Mouse (Mus musculus): Measurements from ENCODE around the gene F5.

F5 gene

DNA sequence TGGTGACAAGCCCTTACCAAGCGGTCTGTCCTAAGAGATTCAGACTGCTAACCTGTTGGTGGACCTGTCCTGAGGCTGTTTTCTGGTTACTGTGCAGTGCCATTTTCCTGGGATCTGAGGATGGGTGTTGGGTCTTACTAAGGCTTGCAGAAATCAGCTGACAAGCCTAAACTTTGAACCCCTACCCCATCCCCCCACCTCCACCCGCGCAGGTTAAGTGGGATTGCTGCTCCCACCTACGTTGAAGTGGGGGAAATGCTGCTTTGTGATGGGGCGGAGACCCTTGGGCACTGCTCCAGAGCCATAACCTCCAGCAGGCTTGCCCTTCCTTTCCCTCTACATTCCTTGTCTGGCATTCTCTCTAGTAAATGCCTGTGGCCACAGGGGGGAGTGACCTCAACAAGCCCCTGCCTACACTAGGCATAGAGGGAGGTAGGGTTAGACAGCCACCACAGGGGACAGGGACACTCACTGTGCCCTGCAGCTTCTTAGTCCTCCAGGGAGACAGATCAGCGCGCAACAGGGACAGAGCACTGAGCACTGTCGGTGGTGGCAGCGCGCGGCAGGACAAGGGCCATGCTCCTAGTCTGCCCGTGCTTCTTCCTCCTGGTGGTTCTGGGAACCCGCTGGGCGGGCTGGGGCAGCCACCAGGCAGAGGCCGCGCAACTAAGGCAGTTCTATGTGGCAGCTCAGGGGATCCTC is at the start of gene F5:
Gene F5, plus strand, starts transcription at position 452 of the 702 bp plus-strand sequence.
- no peak for DNase-seq (ENCODE audit: low read depth)

DNA sequence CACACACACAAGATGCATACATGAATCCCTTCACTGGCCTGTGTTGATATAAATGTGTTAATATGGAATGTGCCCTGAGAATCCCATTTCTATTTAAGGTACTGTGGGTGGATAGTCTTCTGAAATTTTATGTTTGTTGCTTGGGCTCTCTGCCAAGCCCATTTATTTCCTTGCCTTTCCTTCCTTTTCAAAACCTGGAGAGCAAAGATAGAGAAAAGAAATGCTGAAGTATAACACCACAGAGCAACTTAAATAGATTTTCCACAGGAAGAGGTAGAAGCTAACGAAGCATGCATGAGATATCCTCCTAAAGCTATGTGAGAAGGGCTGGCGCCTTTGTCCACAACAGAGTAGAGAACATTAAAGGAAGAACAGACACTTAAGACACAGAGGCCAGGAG is 41.9 kb upstream of the F5 start:
- DNase-seq (ENCODE audit: low read depth): no peak

DNA sequence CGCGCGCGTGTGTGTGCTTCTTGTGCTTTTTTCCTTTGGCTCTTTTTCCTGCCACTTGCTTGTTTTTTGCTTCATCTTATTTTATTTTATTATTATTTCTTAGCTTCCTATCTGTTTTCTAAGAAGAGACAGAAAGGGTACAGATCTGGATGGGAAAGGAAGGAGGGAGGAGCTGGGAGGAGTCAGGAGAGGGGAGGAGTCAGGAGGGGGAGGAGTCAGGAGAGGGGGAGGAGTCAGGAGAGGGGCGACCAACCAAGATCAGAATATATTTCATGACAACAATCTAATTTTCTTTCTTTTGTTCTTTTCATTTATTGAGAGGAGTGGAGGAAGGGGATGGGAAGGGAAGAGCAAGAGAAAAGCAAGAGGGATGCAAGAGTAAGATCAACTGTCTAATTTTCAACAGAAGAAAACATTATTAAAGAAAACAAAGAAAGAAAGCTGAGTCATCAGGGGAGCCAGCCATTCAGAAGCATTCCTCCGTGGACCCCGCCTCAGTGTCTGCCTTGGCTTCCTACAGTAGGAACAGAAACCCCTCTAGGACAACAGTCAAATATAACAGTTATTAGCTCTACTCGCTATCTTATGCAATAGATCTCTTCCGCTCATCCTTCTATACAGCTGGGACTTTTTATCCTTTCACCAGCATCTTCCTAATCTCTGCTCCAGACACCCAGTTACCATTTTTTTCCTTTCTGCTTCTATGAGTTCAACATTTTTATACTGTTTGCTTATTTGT is 40.9 kb upstream of the F5 start:
- no peak for DNase-seq (ENCODE audit: low read depth)

DNA sequence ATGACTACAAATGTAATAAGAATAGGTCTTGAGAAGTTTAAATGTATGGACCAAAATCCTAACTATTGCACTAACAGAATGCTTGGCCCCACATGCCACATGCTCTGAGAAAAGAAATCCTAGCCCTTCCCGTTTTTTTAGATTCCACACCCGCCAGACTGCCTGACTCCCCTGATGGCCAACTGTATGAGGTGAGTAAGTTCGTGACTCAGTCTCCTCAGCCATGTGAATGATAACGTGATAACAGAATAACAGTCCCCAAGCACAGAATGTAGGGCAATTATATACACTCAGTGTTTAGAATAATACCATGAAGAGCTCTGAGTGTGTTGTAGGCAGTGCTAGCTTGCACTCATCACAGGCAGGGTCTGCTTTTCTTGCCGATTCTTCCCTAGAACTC is 37.4 kb upstream of the F5 start:
- DNase-seq (ENCODE audit: low read depth): no peak

DNA sequence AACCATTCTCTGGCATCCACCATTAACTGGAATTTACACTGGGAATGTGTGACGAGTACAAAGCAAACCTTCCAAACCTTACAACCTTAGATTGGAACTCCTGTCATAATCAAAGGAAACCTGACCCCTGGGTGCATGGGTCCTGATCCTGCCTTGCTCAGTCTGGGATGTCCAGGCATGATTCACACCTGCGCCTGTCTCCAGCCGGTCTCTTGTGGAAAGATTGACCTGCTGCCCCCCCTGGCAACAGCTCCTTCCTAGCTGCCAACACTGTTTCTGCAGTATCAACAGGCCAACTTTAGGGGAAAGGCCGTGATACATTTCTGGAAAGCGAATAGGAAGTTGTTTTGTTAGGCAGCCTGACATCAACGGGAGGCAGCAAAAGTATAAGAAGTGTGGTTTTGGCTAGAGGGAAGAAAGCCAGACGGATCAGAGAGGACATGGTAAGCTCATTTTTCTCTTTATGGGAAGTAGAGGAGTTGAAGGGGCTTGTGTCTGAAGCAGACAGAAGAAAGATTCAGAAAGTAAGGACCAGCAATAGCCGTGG is 36.6 kb upstream of the F5 start, which contains the start of gene Selp:
Gene Selp, plus strand, starts transcription at position 318 of the 547 bp plus-strand sequence.
- DNase-seq (ENCODE audit: low read depth): no peak

DNA sequence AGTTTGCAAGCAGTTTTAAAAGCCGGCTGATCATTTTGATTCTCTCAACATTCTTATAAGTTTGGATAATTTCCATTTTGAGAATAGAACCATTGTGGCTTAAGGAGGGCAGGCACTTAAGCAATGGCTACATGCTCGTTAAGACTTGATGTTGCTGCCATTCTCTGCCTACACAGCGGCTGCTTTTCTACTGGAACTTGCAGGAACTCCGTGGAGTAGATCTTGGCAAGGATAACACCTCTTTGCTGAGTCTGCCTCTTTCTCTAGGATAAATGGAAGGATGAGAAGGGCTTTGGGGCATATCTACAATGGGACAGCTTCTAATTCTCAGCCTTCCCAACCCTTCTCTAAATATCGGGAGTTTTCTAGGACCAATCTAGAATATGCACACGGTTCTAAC is 36.0 kb upstream of the F5 start:
- DNase-seq (ENCODE audit: low read depth): no peak

DNA sequence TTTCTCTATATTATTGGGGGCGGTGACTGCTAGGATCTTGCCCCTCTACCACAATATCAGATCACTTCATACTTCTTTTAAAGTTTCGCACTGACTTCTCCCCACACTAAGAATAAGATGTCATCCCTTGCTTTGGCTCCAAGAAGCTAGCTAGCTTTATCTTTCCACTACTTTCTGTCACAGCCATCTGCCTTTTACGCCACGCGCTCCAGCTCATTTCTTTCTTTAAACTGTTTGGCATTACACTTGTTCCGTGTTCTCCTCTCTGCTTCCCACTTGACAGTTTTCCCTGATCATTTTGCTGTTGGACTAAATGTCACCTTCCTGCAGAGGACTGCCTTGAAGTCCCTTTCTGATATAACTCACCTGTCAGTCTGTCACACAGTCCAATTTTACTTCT is 33.8 kb upstream of the F5 start:
- no peak for DNase-seq (ENCODE audit: low read depth)

DNA sequence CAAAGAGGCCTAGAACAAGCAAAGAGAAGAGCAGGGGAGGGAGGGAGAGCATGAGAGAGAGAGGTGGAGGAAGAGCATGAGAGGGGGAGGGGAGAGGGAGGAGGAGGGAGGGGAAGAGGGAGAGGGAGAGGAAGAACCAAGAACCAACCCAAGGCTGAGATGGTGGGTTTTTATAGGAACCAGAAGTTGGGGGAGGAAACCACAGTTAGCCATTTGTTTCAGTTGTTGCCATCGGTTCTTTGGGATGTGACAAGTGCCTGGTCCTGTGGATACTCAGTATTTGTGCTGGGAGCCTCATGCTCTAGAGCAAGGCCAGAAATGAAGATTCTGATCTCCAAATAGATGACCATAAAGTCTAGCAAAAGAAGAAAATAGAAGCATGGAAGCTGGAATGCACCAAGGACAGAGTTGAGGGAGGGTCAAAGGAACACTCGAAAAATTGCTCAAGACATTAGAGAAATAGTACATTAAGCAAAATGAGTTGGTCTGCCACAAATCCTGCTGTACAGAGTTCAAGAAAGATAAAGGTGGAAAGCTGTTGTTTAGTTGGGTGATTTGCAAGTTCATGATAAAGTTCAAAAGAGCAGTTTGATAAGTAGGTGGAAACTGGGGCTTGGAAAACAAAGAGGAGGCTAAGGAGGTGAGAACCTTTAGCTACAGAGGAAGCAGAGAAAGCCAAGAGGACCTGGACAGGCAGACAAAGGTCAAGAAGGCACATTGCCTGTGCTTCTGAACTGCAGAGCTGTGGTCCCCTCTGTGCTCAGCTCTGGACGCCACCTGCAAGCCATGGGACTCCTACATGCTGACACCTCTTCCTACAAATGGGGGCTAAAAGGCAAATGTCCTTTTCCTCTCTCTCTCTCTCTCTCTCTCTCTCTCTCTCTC is 31.5 kb upstream of the F5 start:
- DNase-seq (ENCODE audit: low read depth): no peak

DNA sequence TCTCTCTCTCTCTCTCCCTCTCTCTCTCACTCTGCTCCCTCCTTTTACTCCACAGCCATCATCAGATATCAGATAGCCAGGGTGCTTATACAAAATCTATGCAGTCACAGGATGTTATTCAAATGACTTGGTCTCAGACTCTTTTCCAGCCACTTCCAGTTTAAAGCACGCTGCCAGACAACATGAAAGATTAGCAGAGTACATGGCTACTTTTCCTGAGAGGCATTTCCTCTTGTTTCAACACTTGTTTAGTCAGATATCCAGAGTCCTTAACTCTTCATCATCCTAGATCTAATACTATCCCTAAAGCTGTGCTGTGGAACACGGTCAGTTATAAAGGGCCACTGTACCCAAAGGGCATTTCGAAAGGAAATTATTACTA is 30.9 kb upstream of the F5 start:
- no peak for DNase-seq (ENCODE audit: low read depth)

DNA sequence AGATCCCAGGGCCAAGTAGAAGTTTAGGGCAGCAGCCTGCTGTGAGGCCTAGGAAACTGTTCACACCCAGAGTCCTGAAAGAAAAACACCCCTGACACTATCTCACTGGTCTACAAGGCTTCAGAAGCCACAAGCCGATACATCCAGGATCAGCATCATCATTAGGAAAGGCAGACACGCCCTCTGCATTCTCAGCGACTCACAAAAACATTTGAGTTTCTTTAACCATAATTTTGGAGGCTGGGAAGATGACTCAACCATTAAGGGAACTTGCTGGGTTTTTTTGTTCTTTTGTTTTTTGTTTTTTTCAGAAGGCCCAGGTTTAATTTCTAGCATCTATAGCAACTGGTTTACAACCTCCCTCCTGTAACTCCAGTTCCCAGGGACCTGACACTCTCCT is 27.8 kb upstream of the F5 start:
- DNase-seq (ENCODE audit: low read depth): no peak

DNA sequence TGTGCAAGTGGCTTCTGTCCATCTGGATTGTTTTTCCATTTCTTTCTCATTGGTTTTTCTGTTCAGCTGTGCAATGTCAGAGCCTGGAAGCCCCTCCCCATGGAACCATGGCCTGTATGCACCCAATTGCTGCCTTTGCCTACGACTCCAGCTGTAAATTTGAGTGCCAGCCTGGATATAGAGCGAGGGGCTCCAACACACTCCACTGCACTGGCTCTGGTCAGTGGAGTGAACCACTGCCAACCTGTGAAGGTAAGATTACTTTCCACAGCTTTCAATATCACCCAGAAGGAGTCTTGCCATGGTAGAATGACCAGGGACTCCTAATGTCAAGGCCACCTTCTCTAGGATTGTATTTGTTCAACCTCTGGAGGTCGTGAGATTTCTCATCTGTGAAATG is 21.6 kb upstream of the F5 start:
- no peak for DNase-seq (ENCODE audit: low read depth)

DNA sequence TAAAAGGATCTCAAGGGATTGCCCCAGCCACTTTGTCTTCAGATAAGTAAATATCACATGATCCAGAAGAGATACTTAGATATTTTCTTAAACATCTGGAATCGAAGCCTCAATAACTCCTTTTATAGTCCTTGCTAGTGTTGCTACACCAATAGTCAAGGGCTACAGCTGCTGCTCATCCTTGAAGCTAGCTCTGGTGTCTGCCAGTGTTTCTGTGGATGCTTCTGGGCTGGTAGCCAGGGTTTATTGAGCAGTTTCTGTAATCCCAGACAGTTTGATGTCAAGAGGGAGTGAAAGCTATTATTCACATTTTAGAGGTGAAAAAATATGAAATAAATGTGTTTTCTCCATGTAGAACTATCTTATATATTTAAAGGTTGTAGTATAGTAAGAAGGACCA is 19.0 kb upstream of the F5 start:
- DNase-seq (ENCODE audit: low read depth): no peak

DNA sequence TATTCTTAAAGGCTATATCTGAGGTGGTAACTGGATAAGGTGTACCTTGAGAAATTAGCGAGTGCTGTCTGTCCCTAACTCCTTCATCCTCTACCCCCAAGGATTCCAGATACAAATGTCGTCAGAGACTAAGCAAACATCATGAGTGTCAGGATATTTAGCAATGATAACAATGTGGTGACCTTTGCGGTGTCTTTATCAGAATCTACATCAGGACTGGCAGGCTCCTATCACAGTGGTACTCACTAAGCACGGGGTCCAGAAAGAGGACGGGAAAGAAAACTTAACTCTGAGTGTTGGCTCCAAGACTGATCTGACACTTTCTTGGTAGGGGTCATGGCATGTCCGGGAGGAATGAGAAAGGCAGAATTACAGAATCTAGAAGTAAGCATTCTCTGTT is 17.5 kb upstream of the F5 start:
- DNase-seq (ENCODE audit: low read depth): no peak

DNA sequence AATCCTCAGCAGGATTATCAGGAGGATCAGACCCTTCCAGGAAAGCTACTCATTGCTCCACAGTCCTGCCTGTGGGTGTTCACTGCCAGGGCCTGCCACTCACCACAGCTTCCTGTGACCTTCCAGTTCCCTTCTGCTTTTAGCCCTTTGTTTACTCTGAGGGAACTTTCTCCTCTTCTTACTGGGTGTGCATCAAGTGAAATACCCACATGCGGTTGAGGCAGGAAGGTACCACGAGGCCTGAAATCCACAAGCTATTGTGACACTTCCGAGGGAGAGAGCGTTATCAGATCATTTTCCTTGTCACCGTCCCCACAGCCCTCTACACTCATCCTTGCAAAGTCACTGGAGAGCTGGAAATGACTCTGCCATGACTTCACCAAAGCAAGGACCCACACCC is 16.3 kb upstream of the F5 start:
- DNase-seq (ENCODE audit: low read depth): peak; percentile 87

DNA sequence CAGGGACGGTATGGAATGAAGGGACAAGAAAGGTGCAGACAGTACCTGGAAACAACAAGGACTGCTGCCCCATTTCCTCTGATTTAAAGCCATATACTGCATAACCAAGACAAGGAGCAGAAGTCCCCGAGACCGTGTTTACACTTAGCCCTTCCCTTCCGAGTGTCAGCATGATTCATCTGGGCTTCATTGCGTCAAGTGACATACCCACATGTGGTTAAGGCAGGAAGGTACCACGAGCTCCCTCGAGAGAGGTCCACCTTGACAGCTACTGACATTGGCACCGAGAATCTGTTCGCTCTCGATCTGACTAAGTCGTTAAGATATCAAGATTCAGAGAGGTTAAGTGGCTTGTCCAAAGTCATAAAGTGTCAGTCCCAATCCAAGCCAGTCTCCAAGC is 15.7 kb upstream of the F5 start:
- peak; percentile 89 for DNase-seq (ENCODE audit: low read depth)

DNA sequence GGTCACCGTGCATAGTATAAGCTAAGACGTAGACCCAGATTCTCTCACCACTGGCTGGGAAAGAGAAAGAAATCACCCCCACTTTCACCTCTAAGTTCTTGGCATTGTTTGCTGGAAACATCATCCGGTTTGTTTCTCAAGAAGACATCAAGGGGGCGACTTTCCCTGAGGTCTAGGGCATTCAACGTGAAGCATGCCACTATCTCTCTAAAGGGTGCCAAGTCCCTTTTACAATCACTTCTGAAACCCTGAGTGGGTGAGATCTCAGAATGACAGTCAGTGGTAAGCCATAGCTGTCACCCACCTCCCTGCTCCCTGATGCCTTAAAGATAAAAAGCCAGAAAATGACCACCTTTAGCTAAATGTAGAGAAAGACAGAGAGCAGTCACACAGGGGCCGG is 15.0 kb upstream of the F5 start:
- peak; percentile 37 for DNase-seq (ENCODE audit: low read depth)

DNA sequence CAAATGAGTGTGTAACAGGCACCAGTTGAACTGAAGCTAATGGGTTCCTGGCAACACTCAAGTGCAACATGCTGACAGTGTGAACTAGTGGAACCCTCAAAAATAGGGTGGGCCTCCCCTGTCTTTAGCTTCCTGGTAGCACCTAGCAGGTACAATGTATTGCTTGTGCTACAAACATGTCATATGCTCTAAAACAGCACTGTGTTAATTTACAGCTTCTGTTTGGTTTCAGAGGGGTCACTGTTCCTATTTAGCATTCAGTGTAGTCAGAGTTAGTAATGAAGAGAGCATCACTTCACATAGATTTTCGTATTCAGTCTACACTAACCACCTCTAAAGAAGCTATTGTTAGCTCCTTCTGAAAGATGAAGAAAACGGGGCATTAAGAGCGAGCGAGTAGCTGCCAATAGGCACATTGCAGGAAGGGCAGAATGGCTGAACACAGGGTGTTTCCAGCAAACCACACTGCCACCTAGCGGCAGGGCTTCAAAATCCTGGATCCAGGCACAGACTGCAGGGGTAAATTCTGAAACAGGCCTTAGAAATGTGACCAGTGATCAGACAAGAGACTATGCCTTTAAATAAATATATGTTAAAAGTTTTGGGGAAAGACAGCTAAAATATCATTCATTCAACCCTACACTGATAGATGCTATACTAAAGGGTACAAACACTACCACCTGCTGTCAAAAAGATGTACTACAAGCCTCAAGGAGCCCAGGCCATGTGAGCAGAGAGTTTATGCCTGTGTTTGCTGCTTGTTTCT is 13.1 kb upstream of the F5 start:
- DNase-seq (ENCODE audit: low read depth): peak; percentile 94

DNA sequence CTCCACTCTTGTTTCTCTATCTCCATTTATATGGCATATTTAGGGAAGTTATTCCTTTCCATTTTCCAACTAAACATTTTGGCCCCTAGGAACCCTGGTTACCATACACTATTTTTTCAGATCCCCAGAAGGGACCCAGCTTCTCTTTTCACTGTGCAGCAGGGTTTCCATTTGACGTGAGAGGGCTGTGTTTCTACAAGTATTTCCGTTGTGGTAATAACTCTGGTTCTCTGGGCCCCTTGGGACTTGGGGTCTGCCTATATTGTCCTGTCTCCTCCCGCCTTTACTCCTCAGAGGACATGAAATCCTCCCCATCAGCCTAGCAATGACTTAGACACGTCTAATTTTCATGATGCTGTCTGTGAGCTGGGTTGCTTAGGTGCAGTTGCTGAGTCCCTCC is 12.2 kb upstream of the F5 start:
- DNase-seq (ENCODE audit: low read depth): no peak

DNA sequence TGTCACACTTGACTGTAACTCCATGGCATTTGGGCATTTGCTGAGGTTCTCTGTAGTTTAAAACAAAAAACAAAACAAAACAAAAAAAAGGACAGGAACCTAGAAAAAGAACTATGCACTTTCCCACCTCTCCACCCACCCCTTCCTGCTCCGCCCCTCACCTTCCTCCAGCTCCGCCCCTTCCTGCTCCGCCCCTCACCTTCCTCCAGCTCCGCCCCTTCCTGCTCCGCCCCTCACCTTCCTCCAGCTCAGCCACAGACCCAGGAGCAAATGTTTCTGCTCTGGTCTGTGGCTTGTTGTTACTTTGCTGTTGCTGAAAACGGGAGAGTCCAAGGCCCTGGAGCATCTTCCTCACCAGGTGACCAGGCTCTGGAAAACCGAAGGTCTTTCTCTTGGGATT is 2.6 kb upstream of the F5 start:
- DNase-seq (ENCODE audit: low read depth): no peak

DNA sequence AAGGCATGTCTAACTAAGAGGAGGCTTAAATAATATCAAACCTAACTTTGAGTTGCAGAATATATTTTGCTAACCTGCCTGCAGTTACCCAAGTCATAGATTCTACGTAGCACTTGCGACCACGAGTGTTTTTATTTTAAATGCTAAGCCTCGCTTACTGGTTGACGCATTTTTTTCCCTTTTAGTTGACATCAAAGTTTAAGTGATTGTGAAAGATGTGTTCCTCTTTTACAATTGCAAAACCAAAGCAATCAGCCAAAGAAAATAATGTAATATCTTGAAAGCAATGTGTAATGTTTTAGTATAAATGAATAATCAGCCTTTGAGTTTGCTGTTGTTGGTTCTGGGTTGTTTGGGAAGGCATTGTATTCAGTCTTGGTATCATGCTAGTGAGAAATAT is 1.2 kb downstream of the F5 start:
- DNase-seq (ENCODE audit: low read depth): no peak

DNA sequence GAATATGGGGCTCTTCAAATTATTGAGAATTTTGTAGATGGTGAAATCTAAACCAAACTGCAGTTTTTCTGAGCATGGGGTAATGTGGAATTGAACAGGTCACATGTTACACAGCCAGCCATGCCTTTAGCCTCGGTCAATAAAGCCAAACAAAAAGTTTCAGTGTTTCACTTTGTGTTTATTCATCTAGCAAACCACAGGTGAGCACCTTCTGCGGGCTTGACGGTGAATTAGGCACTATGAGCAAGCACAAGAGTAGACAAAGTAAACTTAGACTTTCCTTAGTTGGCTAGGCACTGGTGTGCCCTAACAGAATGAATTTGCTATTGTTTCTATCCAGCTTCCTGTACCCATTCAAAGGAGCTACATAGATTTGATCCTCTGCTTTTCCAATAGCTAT is 3.3 kb downstream of the F5 start:
- DNase-seq (ENCODE audit: low read depth): no peak

DNA sequence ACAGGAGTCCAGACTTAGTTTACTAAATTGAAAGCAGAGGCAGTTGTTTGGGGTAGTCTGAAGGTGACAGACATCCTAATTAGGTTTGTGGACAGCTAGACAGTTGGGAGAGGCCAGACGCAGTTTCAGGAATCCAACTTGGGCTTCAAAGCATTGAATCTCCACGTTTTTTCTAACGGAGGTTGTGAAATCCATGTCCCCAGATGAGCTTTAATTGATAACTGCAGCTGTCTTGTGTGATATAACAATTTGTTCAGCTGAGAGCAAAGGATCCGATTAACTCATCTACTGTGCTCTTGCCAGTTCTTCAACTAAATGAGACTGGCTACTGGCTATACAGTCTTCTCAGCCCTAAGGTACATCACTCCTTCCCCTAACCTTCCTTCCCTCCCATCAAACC is 6.9 kb downstream of the F5 start:
- no peak for DNase-seq (ENCODE audit: low read depth)
